Mouse (Mus musculus): ENCODE results near the gene Zfp976.
"Not testable (repeated sequence)": the region's sequence is repeated elsewhere in the genome, so short reads cannot be mapped to it uniquely, and the experiment has no call there.

The Zfp976 gene

GRCm38 (mm10) chr7:42642152-42643115, at the start of gene Zfp976:
Gene Zfp976 (minus strand): TSS chr7:42642588.
- DNase-seq (ENCODE audit: low read depth in 1 of 2, low spot score in 2 of 2): peak in 1 of 2 experiments; percentile 3

GRCm38 (mm10) chr7:42680081-42680480, 37.7 kb upstream of the Zfp976 start:
- not testable (repeated sequence) for DNase-seq (ENCODE audit: low read depth in 1 of 2, low spot score in 2 of 2)

GRCm38 (mm10) chr7:42679646-42680045, 37.3 kb upstream of the Zfp976 start:
- not testable (repeated sequence) for DNase-seq (ENCODE audit: low read depth in 1 of 2, low spot score in 2 of 2)

GRCm38 (mm10) chr7:42660140-42660539, 17.8 kb upstream of the Zfp976 start:
- not testable (repeated sequence) for DNase-seq (ENCODE audit: low read depth in 1 of 2, low spot score in 2 of 2)

- DNase-seq (ENCODE audit: low read depth in 1 of 2, low spot score in 2 of 2): not testable (repeated sequence)
Observed at GRCm38 (mm10) chr7:42655211-42655610, 12.8 kb upstream of the Zfp976 start.

- DNase-seq (ENCODE audit: low read depth in 1 of 2, low spot score in 2 of 2): not testable (repeated sequence)
Observed at GRCm38 (mm10) chr7:42643120-42643620, 782 bp upstream of the Zfp976 start.

GRCm38 (mm10) chr7:42631031-42631430, 11.4 kb downstream of the Zfp976 start:
- not testable (repeated sequence) for DNase-seq (ENCODE audit: low read depth in 1 of 2, low spot score in 2 of 2)

- not testable (repeated sequence) for DNase-seq (ENCODE audit: low read depth in 1 of 2, low spot score in 2 of 2)
Observed at GRCm38 (mm10) chr7:42595666-42596065, 46.7 kb downstream of the Zfp976 start.

- not testable (repeated sequence) for DNase-seq (ENCODE audit: low read depth in 1 of 2, low spot score in 2 of 2)
Observed at GRCm38 (mm10) chr7:42592413-42592812, 50.0 kb downstream of the Zfp976 start, which contains the start of gene Zfp977. Gene Zfp977 (minus strand): TSS chr7:42592547.

GRCm38 (mm10) chr7:42591311-42591710, 51.1 kb downstream of the Zfp976 start:
- DNase-seq (ENCODE audit: low read depth in 1 of 2, low spot score in 2 of 2): not testable (repeated sequence)

GRCm38 (mm10) chr7:42578488-42578887, 63.9 kb downstream of the Zfp976 start, which contains the start of gene Gm21028:
Gene Gm21028 (minus strand): TSS chr7:42578588.
- DNase-seq (ENCODE audit: low read depth in 1 of 2, low spot score in 2 of 2): no peak

Measured in monocyte, adult 2 months (primary cell).